Mouse (Mus musculus) liver, postnatal 0 days (tissue): ENCODE measurements around the gene Nup214.

Source experiments
- CTCF ChIP-seq: sonication (generic); IDR thresholded peaks from 2 replicates; pipeline ENCODE4 v1.5.1; 2016; ENCODE audit warnings: antibody characterized with exemption, low read depth
- EP300 ChIP-seq: IDR thresholded peaks from 2 replicates; pipeline ENCODE4 v1.6.1; 2016; ENCODE audit warnings: antibody characterized with exemption, low read depth, mild to moderate bottlenecking

- TF ChIP-seq CTCF, result no peak
- no peak for TF ChIP-seq EP300
Measured at GRCm38 (mm10) chr2:31987774-31988173, 13.5 kb downstream of the Nup214 start.
